ENCODE assay signal across 7 mouse cellular contexts in genomic region chr8:87663349-87664216, GRCm38 (mm10).
DNase-seq lines count a peak whose midpoint lies in the region; ATAC-seq lines count a peak whose summit lies in the region.

No protein-coding gene starts in this region.

- peak; percentile 83 to 86 for DNase-seq in adrenal gland, postnatal 36 days
- DNase-seq in embryonic facial prominence, embryonic 10.5 days (ENCODE audit: low spot score), result peak; percentile 88
- peak; percentile 75 to 88 for DNase-seq in heart, adult 18-20 months
- peak; percentile 78 for DNase-seq in kidney, adult 18-20 months
- peak; percentile 42 to 66 for DNase-seq in spleen, postnatal 14 days (ENCODE audit: low spot score in 2 of 2)

- 14% methylated on average over 18 of the region's 18 CpGs for WGBS in embryonic facial prominence, embryonic 10.5 days
- WGBS in limb, embryonic 12.5 days, result 15% methylated on average over 18 of the region's 18 CpGs
- WGBS in midbrain, embryonic 15.5 days, result 12% methylated on average over 18 of the region's 18 CpGs

- H3K36me3 ChIP-seq in embryonic facial prominence, embryonic 10.5 days (replicated peaks), result peaks cover 34% of the 10 kb centered on the region
- H3K36me3 ChIP-seq in limb, embryonic 12.5 days, result peaks cover 15% of the 10 kb centered on the region; the same call in 1 of the 2 replicates
- H3K36me3 ChIP-seq in midbrain, embryonic 15.5 days (replicated peaks), result no peaks in the 10 kb centered on the region

- peaks cover 53% of the 10 kb centered on the region for H3K27me3 ChIP-seq in embryonic facial prominence, embryonic 10.5 days (replicated peaks; ENCODE audit: low read depth, poor library complexity, severe bottlenecking)
- peaks cover 24% of the 10 kb centered on the region for H3K27me3 ChIP-seq in limb, embryonic 12.5 days
- H3K27me3 ChIP-seq in midbrain, embryonic 15.5 days (replicated peaks), result no peaks in the 10 kb centered on the region

- H3K4me1 ChIP-seq in embryonic facial prominence, embryonic 10.5 days, result peaks cover 52% of the 10 kb centered on the region
- peaks cover 56% of the 10 kb centered on the region for H3K4me1 ChIP-seq in limb, embryonic 12.5 days (replicated peaks)
- H3K4me1 ChIP-seq in midbrain, embryonic 15.5 days, result peaks cover 65% of the 10 kb centered on the region

- peak overlapping the region; percentile 32; the same call in 1 of the 2 replicates for H3K9ac ChIP-seq in limb, embryonic 12.5 days (replicated peaks)
- peak overlapping the region; percentile 32 for H3K9ac ChIP-seq in midbrain, embryonic 15.5 days

- H3K4me2 ChIP-seq in limb, embryonic 12.5 days, result peak overlapping the region; percentile 65
- peak overlapping the region; percentile 51 for H3K4me2 ChIP-seq in midbrain, embryonic 15.5 days

- no peaks in the 10 kb centered on the region for H3K9me3 ChIP-seq in embryonic facial prominence, embryonic 10.5 days
- H3K9me3 ChIP-seq in limb, embryonic 12.5 days, result no peaks in the 10 kb centered on the region
- no peaks in the 10 kb centered on the region for H3K9me3 ChIP-seq in midbrain, embryonic 15.5 days

- 0 out of 2 replicates have a peak, but pooled peaks have one; percentile 17 for ATAC-seq in limb, embryonic 12.5 days (ENCODE audit: insufficient number of reproducible peaks, insufficient read depth, low FRiP score, low TSS enrichment, low read depth)
- peak; percentile 51 for ATAC-seq in midbrain, embryonic 15.5 days (replicated peaks)

- peak overlapping the region; percentile 54 for H3K4me3 ChIP-seq in embryonic facial prominence, embryonic 10.5 days
- H3K4me3 ChIP-seq in limb, embryonic 12.5 days (replicated peaks), result peak overlapping the region; percentile 33
- peak overlapping the region; percentile 21; the same call in 1 of the 2 replicates for H3K4me3 ChIP-seq in midbrain, embryonic 15.5 days

- peak overlapping the region; percentile 76 for H3K27ac ChIP-seq in embryonic facial prominence, embryonic 10.5 days (replicated peaks)
- no peak overlapping the region for H3K27ac ChIP-seq in limb, embryonic 12.5 days
- peak overlapping the region; percentile 79 for H3K27ac ChIP-seq in midbrain, embryonic 15.5 days
